Mouse (Mus musculus): ENCODE results near the gene Tomm40l.

DNA sequence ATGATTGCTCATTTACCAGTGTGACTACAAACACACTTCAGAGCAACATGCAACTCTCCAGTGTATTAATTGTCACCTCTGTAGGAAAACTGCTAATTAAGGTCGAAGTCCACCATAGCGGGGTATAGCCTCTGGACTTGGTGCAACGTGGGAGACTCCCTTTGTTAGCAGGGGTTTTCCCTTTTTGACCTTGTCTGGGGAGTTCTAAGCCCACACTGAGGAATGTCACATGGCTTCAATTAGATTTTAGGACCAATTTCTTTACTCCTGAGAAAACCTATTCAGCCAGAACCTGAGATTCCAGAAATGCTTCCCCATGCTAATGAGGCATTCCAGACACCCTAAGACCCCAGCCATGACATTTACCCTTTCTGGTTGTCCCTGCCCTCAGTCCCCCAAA lies 7.9 kb upstream of the Tomm40l start:
- TF ChIP-seq EP300 (IDR thresholded peaks at IDR 0.05; ENCODE audit: low read depth) (no peak), CTCF (IDR thresholded peaks at IDR 0.05; ENCODE audit: low read depth) (no peak)

Measured in liver, postnatal 0 days (tissue).